Mouse (Mus musculus): ENCODE results near the gene Nasp. TPM values are rescaled to one million over a fixed set of nuclear protein-coding genes. Genes with fewer than 3 reads are reported as not detected.

The Nasp gene
- polyA plus RNA-seq, 1 experiment from 2014 or later, result 144 TPM

Other genes with a start within 250 kb of the Nasp start
- 10.7 and 11.7 TPM in 2 replicates for gene Mast2, start 163.8 kb downstream of the Nasp start, polyA plus RNA-seq (2015; fragmentation: Nextera tagmentation; extraction: Ambion mirVana)
- gene Ipp, start 120.4 kb downstream of the Nasp start, polyA plus RNA-seq (2015; fragmentation: Nextera tagmentation; extraction: Ambion mirVana), result 17.4 and 19.3 TPM in 2 replicates
- gene Tmem69, start 72.0 kb downstream of the Nasp start, polyA plus RNA-seq (2015; fragmentation: Nextera tagmentation; extraction: Ambion mirVana), result 23.0 and 25.4 TPM in 2 replicates
- 37.3 and 42.4 TPM in 2 replicates for gene Gpbp1l1, start 70.3 kb downstream of the Nasp start, polyA plus RNA-seq (2015; fragmentation: Nextera tagmentation; extraction: Ambion mirVana)
- 5.2 and 5.8 TPM in 2 replicates for gene Ccdc17, start 31.3 kb downstream of the Nasp start, polyA plus RNA-seq (2015; fragmentation: Nextera tagmentation; extraction: Ambion mirVana)
- 869 and 947 TPM in 2 replicates for gene Akr1a1, start 23.7 kb upstream of the Nasp start, polyA plus RNA-seq (2015; fragmentation: Nextera tagmentation; extraction: Ambion mirVana)
- gene Prdx1, start 57.6 kb upstream of the Nasp start, polyA plus RNA-seq (2015; fragmentation: Nextera tagmentation; extraction: Ambion mirVana), result 1,468 and 1,536 TPM in 2 replicates
- 27.0 and 30.6 TPM in 2 replicates for gene Mmachc, start 80.5 kb upstream of the Nasp start, polyA plus RNA-seq (2015; fragmentation: Nextera tagmentation; extraction: Ambion mirVana)
- gene Ccdc163, start 80.6 kb upstream of the Nasp start, polyA plus RNA-seq (2015; fragmentation: Nextera tagmentation; extraction: Ambion mirVana), result 28.8 and 40.2 TPM in 2 replicates
- gene Tesk2, start 93.0 kb upstream of the Nasp start, polyA plus RNA-seq (2015; fragmentation: Nextera tagmentation; extraction: Ambion mirVana), result 8.2 and 9.2 TPM in 2 replicates
- 41.9 and 42.8 TPM in 2 replicates for gene Toe1, start 179.7 kb upstream of the Nasp start, polyA plus RNA-seq (2015; fragmentation: Nextera tagmentation; extraction: Ambion mirVana)
- 19.0 and 22.6 TPM in 2 replicates for gene Mutyh, start 179.8 kb upstream of the Nasp start, polyA plus RNA-seq (2015; fragmentation: Nextera tagmentation; extraction: Ambion mirVana)
- gene Hpdl, start 193.8 kb upstream of the Nasp start, polyA plus RNA-seq (2015; fragmentation: Nextera tagmentation; extraction: Ambion mirVana), result 1.9 and 2.0 TPM in 2 replicates
- 1.6 and 2.1 TPM in 2 replicates for gene Zswim5, start 249.4 kb upstream of the Nasp start, polyA plus RNA-seq (2015; fragmentation: Nextera tagmentation; extraction: Ambion mirVana)